Mouse (Mus musculus) neutrophil, adult 59 days (primary cell): Measurements from ENCODE around the gene Olfr38. TPM values are rescaled to one million over a fixed set of nuclear protein-coding genes. Genes with fewer than 3 reads are reported as not detected.

Experiments
- total RNA-seq, 2 experiments: library from RNA; stranded (reverse); gene quantifications; 1 replicate in 1 of 2; 2 replicates in 1 of 2; pipeline ENCODE4 v1.2.4; 2023

The Olfr38 gene
- total RNA-seq, result not detected

DNA sequence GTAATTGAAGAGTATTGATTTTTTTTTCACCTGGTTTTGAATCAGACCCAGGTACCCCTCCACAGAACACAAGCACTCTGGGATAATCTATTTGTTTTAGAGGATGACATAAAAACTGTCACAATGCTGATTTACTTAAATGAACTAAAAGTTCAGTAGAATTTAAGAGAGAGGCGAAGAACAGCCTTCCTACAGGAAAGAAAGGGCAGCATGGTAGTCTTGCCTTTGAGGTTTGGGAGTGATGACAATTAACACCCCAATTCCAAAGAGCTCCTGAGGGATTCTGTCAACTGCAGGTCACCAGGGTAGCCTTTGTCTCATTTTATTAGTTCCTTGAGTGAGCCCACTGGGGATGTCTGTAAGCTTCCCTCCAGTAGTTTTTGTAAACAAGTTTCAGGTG, at the start of gene Olfr38:
Gene Olfr38, plus strand, starts transcription at position 301 of the 400 bp plus-strand sequence.

GRCm38 (mm10) chr6:42709291-42710211, 46.7 kb upstream of the Olfr38 start, which contains the start of gene Tcaf1:
Gene Tcaf1 (minus strand): TSS chr6:42710088.

DNA sequence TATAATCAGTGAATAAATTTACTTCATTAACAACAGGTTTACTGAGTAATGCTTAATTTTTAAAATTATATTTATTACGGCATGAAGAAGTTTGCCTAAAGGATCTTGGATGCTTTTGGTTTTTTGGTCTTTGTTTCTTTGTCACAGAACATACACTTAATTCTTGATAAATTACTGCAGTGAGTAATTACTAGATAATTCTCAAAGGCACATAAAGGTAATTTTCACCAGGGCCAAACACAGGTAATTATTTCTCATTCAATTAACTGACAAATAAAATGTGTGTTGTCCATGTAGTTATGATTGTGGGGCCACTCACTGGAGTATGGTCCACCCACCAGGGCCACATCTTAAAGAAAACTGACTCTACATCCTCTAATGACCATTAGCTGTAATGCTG, 17.1 kb upstream of the Olfr38 start, which contains the start of gene Olfr453:
Gene Olfr453, plus strand, starts transcription at position 301 of the 400 bp plus-strand sequence.

GRCm38 (mm10) chr6:42784793-42785192, 28.6 kb downstream of the Olfr38 start, which contains the start of gene Olfr452:
Gene Olfr452 (plus strand): TSS chr6:42785093.

DNA sequence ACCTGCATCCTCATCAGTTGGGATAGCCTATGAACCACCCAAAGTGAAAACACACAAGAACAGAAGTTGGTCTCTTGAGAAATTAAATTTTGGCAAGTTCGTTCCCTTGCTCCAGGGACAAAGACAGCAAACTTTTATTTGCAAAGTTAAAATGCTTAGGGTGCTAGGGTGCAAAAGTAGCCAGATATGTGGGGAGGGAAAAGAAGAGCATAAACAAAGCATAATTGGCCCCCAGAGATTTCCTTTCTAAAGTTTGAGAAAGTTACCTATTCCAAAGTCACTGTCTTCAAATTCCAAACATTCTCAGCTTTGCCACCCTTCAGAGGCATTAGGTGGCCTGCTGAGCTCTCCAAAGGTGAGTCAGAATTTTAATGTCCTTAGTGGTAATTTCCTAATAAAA, 55.4 kb downstream of the Olfr38 start, which contains the start of gene Olfr450:
Gene Olfr450, plus strand, starts transcription at position 301 of the 400 bp plus-strand sequence.

Other genes with a start within 250 kb of the Olfr38 start
- not detected for gene Olfr455, start 208.8 kb upstream of the Olfr38 start, total RNA-seq
- not detected for gene Tcaf3, start 158.7 kb upstream of the Olfr38 start, total RNA-seq
- gene Tcaf2, start 111.2 kb upstream of the Olfr38 start, total RNA-seq, result not detected
- under 1 TPM in 1 of 2 experiments, not detected in 1; 0.18 TPM for gene Tcaf1, start 46.3 kb upstream of the Olfr38 start, total RNA-seq
- gene Olfr453, start 17.0 kb upstream of the Olfr38 start, total RNA-seq, result not detected
- not detected for gene Olfr452, start 28.7 kb downstream of the Olfr38 start, total RNA-seq
- gene Olfr450, start 55.5 kb downstream of the Olfr38 start, total RNA-seq, result not detected
- gene Olfr449, start 78.0 kb downstream of the Olfr38 start, total RNA-seq, result not detected
- gene Olfr448, start 134.0 kb downstream of the Olfr38 start, total RNA-seq, result not detected
- not detected for gene Olfr447, start 152.5 kb downstream of the Olfr38 start, total RNA-seq
- gene Olfr446, start 165.0 kb downstream of the Olfr38 start, total RNA-seq, result not detected
- gene Olfr444, start 192.7 kb downstream of the Olfr38 start, total RNA-seq, result not detected